Mouse (Mus musculus) limb, embryonic 14.5 days (tissue): Measurements from ENCODE around the gene Rapgef3. TPM values are rescaled to one million over a fixed set of nuclear protein-coding genes. Genes with fewer than 3 reads are reported as not detected.

Source experiments
- ATAC-seq: fragments of 200-750 bp; cut with Nextera tagmentation; 2 replicates; pipeline ENCODE4 v1.8.0; 2017; ENCODE audit warnings: low read depth, moderate number of reproducible peaks, moderate TSS enrichment; ENCODE audit not compliant: low FRiP score
- DNase-seq: peaks from one replicate; pipeline ENCODE4 v3.0.0-alpha.2; 2015; ENCODE audit warnings: low spot score
- H3K27ac ChIP-seq: fragments of 300-500 bp; sonication (generic); replicated peaks from 2 replicates; pipeline ENCODE4 v1.5.1; 2014; ENCODE audit warnings: low read depth, mild to moderate bottlenecking, low read length, moderate library complexity, mixed read lengths
- H3K27me3 ChIP-seq: fragments of 300-500 bp; sonication (generic); 2 replicates; pipeline ENCODE4 v1.6.1; 2014; ENCODE audit warnings: low read length, mixed read lengths; ENCODE audit not compliant: control insufficient read depth, insufficient read depth
- H3K36me3 ChIP-seq: fragments of 300-500 bp; sonication (generic); 2 replicates; pipeline ENCODE4 v1.6.1; 2014; ENCODE audit warnings: mild to moderate bottlenecking, low read length, moderate library complexity, mixed read lengths; ENCODE audit not compliant: control insufficient read depth, insufficient read depth
- H3K4me1 ChIP-seq: fragments of 300-500 bp; sonication (generic); 2 replicates; pipeline ENCODE4 v1.6.1; 2014; ENCODE audit warnings: antibody characterized with exemption, low read length, mixed read lengths; ENCODE audit not compliant: control insufficient read depth, insufficient read depth
- H3K4me2 ChIP-seq: fragments of 300-500 bp; sonication (generic); replicated peaks from 2 replicates; pipeline ENCODE4 v1.6.1; 2014; ENCODE audit warnings: low read depth, mild to moderate bottlenecking, low read length, moderate library complexity; ENCODE audit not compliant: severe bottlenecking
- H3K4me3 ChIP-seq: fragments of 300-500 bp; sonication (generic); replicated peaks from 2 replicates; pipeline ENCODE4 v1.5.1; 2014; ENCODE audit warnings: low read length
- H3K9ac ChIP-seq: fragments of 300-500 bp; sonication (generic); 2 replicates; pipeline ENCODE4 v1.6.1; 2014; ENCODE audit warnings: mild to moderate bottlenecking, low read depth, low read length, moderate library complexity; ENCODE audit not compliant: severe bottlenecking
- H3K9me3 ChIP-seq: fragments of 300-500 bp; sonication (generic); 2 replicates; pipeline ENCODE4 v1.6.1; 2016; ENCODE audit warnings: low read length; ENCODE audit not compliant: control insufficient read depth
- POLR2A ChIP-seq: fragments of 200-500 bp; IDR thresholded peaks from 2 replicates; pipeline ENCODE4 v1.8.0; 2012; ENCODE audit warnings: inconsistent platforms, mild to moderate bottlenecking, moderate library complexity, borderline replicate concordance; ENCODE audit not compliant: insufficient read depth, insufficient read length; ENCODE audit errors: extremely low read depth
- WGBS: fragments of 180-500 bp; shearing (Covaris S2); extraction: QIAGEN DNeasy Blood & Tissue Kit; methylation state at CpG from one replicate; pipeline ENCODE4 v1.1.7; 2014; 5-methylcytosine and 5-hydroxymethylcytosine counted together
- polyA plus RNA-seq, 2 experiments: library from polyadenylated mRNA; depleted of rRNA in 1 of 2; stranded (reverse) in 1 of 2; unstranded in 1 of 2; fragments of >200 nt; fragmentation: Nextera tagmentation in 1 of 2; extraction: Ambion mirVana in 1 of 2; gene quantifications; 2 replicates each; pipeline versions ENCODE4 v1.2.1 to v1.2.3; 2012 to 2014

Rapgef3 gene
- polyA plus RNA-seq, 2 experiments, result 8.0 to 21.7 TPM

DNA sequence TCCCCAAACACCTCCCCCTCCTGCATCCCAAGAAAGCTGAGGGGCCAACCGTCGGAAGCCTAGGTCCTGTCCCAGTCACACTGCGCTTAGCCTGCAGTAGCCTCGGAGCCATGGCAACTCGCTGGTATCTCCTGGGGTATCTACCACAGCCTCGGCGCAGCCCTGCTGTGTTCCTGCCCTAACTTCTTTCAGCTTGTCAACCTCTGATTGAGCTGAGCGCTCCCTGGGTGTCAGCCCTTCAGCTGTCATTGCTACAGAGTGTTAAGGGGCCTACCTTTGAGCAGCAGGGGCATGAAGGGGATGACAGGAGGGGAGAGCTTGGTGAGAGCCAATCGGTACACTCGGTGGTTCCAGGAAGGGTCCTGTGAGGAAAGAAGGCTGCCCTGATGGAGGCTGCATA, 19.5 kb downstream of the Rapgef3 start:
- Histone ChIP-seq H3K27ac (no peak overlapping the region), H3K9ac (no peak overlapping the region), H3K27me3 (no peaks in the 10 kb centered on the region), H3K36me3 (peaks cover 10% of the 10 kb centered on the region; the same call in 1 of the 2 replicates), H3K4me3 (no peak overlapping the region), H3K4me1 (peaks cover 22% of the 10 kb centered on the region), H3K9me3 (no peaks in the 10 kb centered on the region), H3K4me2 (no peak overlapping the region)
- no peak for TF ChIP-seq POLR2A
- DNase-seq (no peak), ATAC-seq (no peak)
- 60% methylated on average over 10 of the region's 10 CpGs for WGBS

DNA sequence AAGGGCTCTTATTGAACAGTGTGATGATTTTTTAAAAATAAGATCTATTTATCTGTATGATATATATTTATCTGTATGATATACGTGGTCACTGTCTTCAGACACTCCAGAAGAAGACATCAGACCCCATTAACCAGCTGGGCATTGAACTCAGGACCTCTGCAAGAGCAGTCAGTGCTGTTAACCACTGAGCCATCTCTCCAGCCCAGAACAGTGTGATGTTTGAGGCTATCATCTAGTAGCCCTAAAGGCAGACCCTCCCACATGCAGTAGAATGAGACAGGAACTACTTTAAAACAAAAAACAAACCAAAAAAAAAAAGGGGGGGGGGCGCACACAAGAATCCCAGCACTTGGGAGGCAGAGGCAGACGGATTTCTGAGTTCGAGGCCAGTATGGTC, 20.3 kb downstream of the Rapgef3 start:
- no peak for DNase-seq
- Histone ChIP-seq H3K4me1 (peaks cover 22% of the 10 kb centered on the region), H3K27ac (no peak overlapping the region), H3K4me2 (no peak overlapping the region), H3K4me3 (no peak overlapping the region), H3K9me3 (no peaks in the 10 kb centered on the region), H3K36me3 (peaks cover 10% of the 10 kb centered on the region; the same call in 1 of the 2 replicates), H3K9ac (no peak overlapping the region), H3K27me3 (no peaks in the 10 kb centered on the region)
- no peak for TF ChIP-seq POLR2A
- 89% methylated on average over 4 of the region's 4 CpGs for WGBS
- ATAC-seq, result no peak

GRCm38 (mm10) chr15:97746748-97747147, 21.0 kb downstream of the Rapgef3 start:
- DNase-seq (no peak), ATAC-seq (no peak)
- Histone ChIP-seq H3K4me2 (no peak overlapping the region), H3K9me3 (no peaks in the 10 kb centered on the region), H3K4me1 (peaks cover 22% of the 10 kb centered on the region), H3K4me3 (no peak overlapping the region), H3K9ac (no peak overlapping the region), H3K27me3 (no peaks in the 10 kb centered on the region), H3K36me3 (peaks cover 10% of the 10 kb centered on the region; the same call in 1 of the 2 replicates), H3K27ac (no peak overlapping the region)
- 95% methylated on average over 24 of the region's 24 CpGs for whole genome bisulfite sequencing
- TF ChIP-seq POLR2A, result no peak

GRCm38 (mm10) chr15:97746278-97746677, 21.5 kb downstream of the Rapgef3 start:
- DNase-seq (no peak), ATAC-seq (no peak)
- TF ChIP-seq POLR2A, result no peak

GRCm38 (mm10) chr15:97745331-97745730, 22.4 kb downstream of the Rapgef3 start:
- no peak for TF ChIP-seq POLR2A
- H3K4me3 ChIP-seq, result no peak overlapping the region
- H3K4me1 ChIP-seq, result peaks cover 13% of the 10 kb centered on the region
- WGBS, result 77% methylated on average over 9 of the region's 10 CpGs
- H3K27ac ChIP-seq, result no peak overlapping the region
- H3K9ac ChIP-seq, result no peak overlapping the region
- ATAC-seq (peak; percentile 24; the same call in 1 of the 2 replicates), DNase-seq (no peak)
- H3K27me3 ChIP-seq, result no peaks in the 10 kb centered on the region
- no peak overlapping the region for H3K4me2 ChIP-seq
- peaks cover 10% of the 10 kb centered on the region; the same call in 1 of the 2 replicates for H3K36me3 ChIP-seq
- H3K9me3 ChIP-seq, result no peaks in the 10 kb centered on the region

More at GRCm38 (mm10) chr15:97746278-97746677, 21.5 kb downstream of the Rapgef3 start:
- Histone ChIP-seq H3K36me3 (peaks cover 10% of the 10 kb centered on the region; the same call in 1 of the 2 replicates), H3K4me3 (no peak overlapping the region), H3K4me2 (no peak overlapping the region), H3K9me3 (no peaks in the 10 kb centered on the region), H3K27ac (no peak overlapping the region), H3K9ac (no peak overlapping the region), H3K4me1 (peaks cover 22% of the 10 kb centered on the region), H3K27me3 (no peaks in the 10 kb centered on the region)
- 88% methylated on average over 10 of the region's 10 CpGs for WGBS
